9 mouse cellular contexts compared by ENCODE assay signal in genomic region chr10:60347768-60348610, GRCm38 (mm10). TPM values are rescaled to one million over a fixed set of nuclear protein-coding genes. Genes with fewer than 3 reads are reported as not detected.
DNase-seq lines count a peak whose midpoint lies in the region; ATAC-seq and TF ChIP-seq lines count a peak whose summit lies in the region.
"Had no signal": no experiment of that assay in that cellular context is flagged by ENCODE, and none has a peak within 500 bp of the region (broad histone marks: within the 10 kb centered on the region; RNA-seq: fewer than 3 reads in every experiment).

No protein-coding gene starts in this region.

- TF ChIP-seq RAD21 in CH12.LX (IDR thresholded peaks at IDR 0.05; ENCODE audit: low read depth, low read length): no peak

- WGBS in hindbrain, postnatal 0 days: 46% methylated on average over 9 of the region's 9 CpGs
- 30% methylated on average over 9 of the region's 9 CpGs for WGBS in hindbrain, embryonic 14.5 days
- 66% methylated on average over 9 of the region's 9 CpGs for WGBS in liver, adult 2 months
- 39% methylated on average over 9 of the region's 9 CpGs for WGBS in forebrain, embryonic 16.5 days

- dilution Hi-C loops in CH12.LX (cut with MboI; ENCODE audit: extremely low pct_ligation_motif_present, extremely low pct_unique_long_range_greater_than_20kb, low sequenced_read_pairs): no loop called here

- H3K9ac ChIP-seq in hindbrain, postnatal 0 days (replicated peaks; ENCODE audit: low read length): no peak overlapping the region
- H3K9ac ChIP-seq in hindbrain, embryonic 14.5 days: no peak overlapping the region
- peak overlapping the region; percentile 56; the same call in 1 of the 2 replicates for H3K9ac ChIP-seq in CH12.LX (ENCODE audit: insufficient read depth, low read depth)
- H3K9ac ChIP-seq in liver, adult 2 months (ENCODE audit: low read depth, low read length): peak overlapping the region; percentile 78
- H3K9ac ChIP-seq in forebrain, embryonic 16.5 days (replicated peaks; ENCODE audit: low read depth, low read length): no peak overlapping the region

- H3K27ac ChIP-seq in hindbrain, postnatal 0 days: no peak overlapping the region
- H3K27ac ChIP-seq in hindbrain, embryonic 14.5 days: no peak overlapping the region
- no peak overlapping the region for H3K27ac ChIP-seq in CH12.LX (ENCODE audit: insufficient read depth, low read depth)
- peak overlapping the region; percentile 95 for H3K27ac ChIP-seq in bone marrow macrophage, adult 2 months (ENCODE audit: insufficient read depth, low read depth, low read length)
- peak overlapping the region; percentile 45 for H3K27ac ChIP-seq in liver, adult 2 months (replicated peaks; ENCODE audit: insufficient read depth, low read depth, low read length)
- no peak overlapping the region for H3K27ac ChIP-seq in forebrain, embryonic 16.5 days (ENCODE audit: low read length)

- no peak for ATAC-seq in hindbrain, postnatal 0 days
- ATAC-seq in hindbrain, embryonic 14.5 days (ENCODE audit: low FRiP score): no peak
- ATAC-seq in forebrain, embryonic 16.5 days: no peak

- no peak for TF ChIP-seq POLR2A in CH12.LX (IDR thresholded peaks at IDR 0.05; ENCODE audit: low read depth, low read length)
- TF ChIP-seq POLR2A in bone marrow macrophage, adult 2 months (IDR thresholded peaks at IDR 0.05; ENCODE audit: borderline replicate concordance, low read depth, low read length): no peak
- TF ChIP-seq POLR2A in liver, adult 2 months (IDR thresholded peaks at IDR 0.05; ENCODE audit: extremely low read depth, insufficient read depth, low read length): no peak

- peak overlapping the region; percentile 44 for H3K4me2 ChIP-seq in hindbrain, postnatal 0 days (ENCODE audit: low read depth, low read length)
- H3K4me2 ChIP-seq in hindbrain, embryonic 14.5 days (replicated peaks): no peak overlapping the region
- peak overlapping the region; percentile 73 for H3K4me2 ChIP-seq in CH12.LX (ENCODE audit: insufficient read depth, low read depth, poor library complexity, severe bottlenecking)
- H3K4me2 ChIP-seq in forebrain, embryonic 16.5 days (ENCODE audit: low read length): no peak overlapping the region

- no peaks in the 10 kb centered on the region for H3K9me3 ChIP-seq in hindbrain, postnatal 0 days (ENCODE audit: low read length)
- 0 out of 2 replicates have a peak, but pooled peaks cover 3% of the 10 kb centered on the region for H3K9me3 ChIP-seq in hindbrain, embryonic 14.5 days (ENCODE audit: control insufficient read depth, low read length)
- H3K9me3 ChIP-seq in CH12.LX (replicated peaks; ENCODE audit: low read length): no peaks in the 10 kb centered on the region
- no peaks in the 10 kb centered on the region for H3K9me3 ChIP-seq in forebrain, embryonic 16.5 days (ENCODE audit: control insufficient read depth, low read length)

- no peak for DNase-seq in hindbrain, postnatal 0 days (ENCODE audit: low spot score)
- no peak for DNase-seq in hindbrain, embryonic 14.5 days (ENCODE audit: low spot score)
- no peak for DNase-seq in CH12.LX (ENCODE audit: extremely low read depth)
- DNase-seq in liver, adult 2 months (ENCODE audit: extremely low read depth, low read depth, low spot score): no peak
- DNase-seq in adrenal gland, adult 2 months: no peak
- no peak for DNase-seq in left cerebral cortex, adult 18-20 months (ENCODE audit: low spot score in 2 of 2)
- DNase-seq: cerebellum, postnatal 36 days had no signal

- in situ Hi-C loops in CH12.LX (cut with MboI; ENCODE audit: low pct_ligation_motif_present, low pct_unique_long_range_greater_than_20kb, low sequenced_read_pairs): no loop called here

- no peaks in the 10 kb centered on the region for H3K79me2 ChIP-seq in CH12.LX (replicated peaks; ENCODE audit: control insufficient read depth, extremely low read depth, insufficient read depth, poor library complexity, severe bottlenecking)
- H3K79me2 ChIP-seq in liver, adult 2 months (ENCODE audit: control insufficient read depth, insufficient read depth, low read length): no peaks in the 10 kb centered on the region

- H3K36me3 ChIP-seq in hindbrain, postnatal 0 days (ENCODE audit: insufficient read depth, low read length): no peaks in the 10 kb centered on the region
- no peaks in the 10 kb centered on the region for H3K36me3 ChIP-seq in hindbrain, embryonic 14.5 days (replicated peaks; ENCODE audit: control insufficient read depth, insufficient read depth)
- H3K36me3 ChIP-seq in CH12.LX (replicated peaks in 1 of 2; ENCODE audit: control insufficient read depth in 1 of 2, insufficient read depth in 1 of 2, low read length in 1 of 2): no peaks in the 10 kb centered on the region
- no peaks in the 10 kb centered on the region for H3K36me3 ChIP-seq in liver, adult 2 months (ENCODE audit: control insufficient read depth, insufficient read depth, low read length)
- no peaks in the 10 kb centered on the region for H3K36me3 ChIP-seq in forebrain, embryonic 16.5 days (ENCODE audit: control insufficient read depth, insufficient read depth)

- no peaks in the 10 kb centered on the region for H3K27me3 ChIP-seq in hindbrain, postnatal 0 days (ENCODE audit: insufficient read depth, low read length)
- peaks cover 17% of the 10 kb centered on the region for H3K27me3 ChIP-seq in hindbrain, embryonic 14.5 days (ENCODE audit: control insufficient read depth, insufficient read depth, low read length)
- H3K27me3 ChIP-seq in CH12.LX (replicated peaks): peaks cover 18% of the 10 kb centered on the region
- H3K27me3 ChIP-seq in liver, adult 2 months (ENCODE audit: control insufficient read depth, insufficient read depth, low read length): no peaks in the 10 kb centered on the region
- peaks cover 6% of the 10 kb centered on the region; the same call in 1 of the 2 replicates for H3K27me3 ChIP-seq in forebrain, embryonic 16.5 days (replicated peaks; ENCODE audit: control insufficient read depth, insufficient read depth, low read length)

- H3K4me1 ChIP-seq in hindbrain, postnatal 0 days (ENCODE audit: insufficient read depth, low read length): no peaks in the 10 kb centered on the region
- H3K4me1 ChIP-seq in hindbrain, embryonic 14.5 days (replicated peaks; ENCODE audit: control insufficient read depth, insufficient read depth, low read length): peaks cover 16% of the 10 kb centered on the region
- H3K4me1 ChIP-seq in CH12.LX (ENCODE audit: control insufficient read depth in 1 of 2, insufficient read depth in 2 of 2): peaks cover 27 to 57% of the 10 kb centered on the region in 2 experiments
- H3K4me1 ChIP-seq in bone marrow macrophage, adult 2 months (ENCODE audit: control insufficient read depth, insufficient read depth, low read length): peaks cover 54% of the 10 kb centered on the region
- peaks cover 6% of the 10 kb centered on the region for H3K4me1 ChIP-seq in liver, adult 2 months (ENCODE audit: control insufficient read depth, insufficient read depth, low read length)
- peaks cover 6% of the 10 kb centered on the region for H3K4me1 ChIP-seq in forebrain, embryonic 16.5 days (replicated peaks; ENCODE audit: control insufficient read depth, insufficient read depth, low read length)

- H3K4me3 ChIP-seq in hindbrain, postnatal 0 days (ENCODE audit: low read length): peak overlapping the region; percentile 27
- no peak overlapping the region for H3K4me3 ChIP-seq in hindbrain, embryonic 14.5 days (replicated peaks; ENCODE audit: low read length)
- peak overlapping the region in 2 of 3 experiments; percentile 48 to 75 for H3K4me3 ChIP-seq in CH12.LX (replicated peaks in 1 of 3; ENCODE audit: low read depth in 2 of 3, low read length in 2 of 3, poor library complexity in 1 of 3)
- peak overlapping the region; percentile 72 for H3K4me3 ChIP-seq in bone marrow macrophage, adult 2 months (ENCODE audit: insufficient read depth, low read length)
- H3K4me3 ChIP-seq in liver, adult 2 months (ENCODE audit: insufficient read depth, low read depth, low read length): peak overlapping the region; percentile 66
- H3K4me3 ChIP-seq in forebrain, embryonic 16.5 days (replicated peaks; ENCODE audit: low read length): no peak overlapping the region

- TF ChIP-seq CTCF in hindbrain, postnatal 0 days (IDR thresholded peaks at IDR 0.05; ENCODE audit: low read depth): no peak
- TF ChIP-seq CTCF in CH12.LX (conservative IDR thresholded peaks at IDR 0.05 in 1 of 2, IDR thresholded peaks at IDR 0.05 in 1 of 2; ENCODE audit: low read depth in 2 of 2, low read length in 2 of 2): no peak
- TF ChIP-seq CTCF in bone marrow macrophage, adult 2 months (IDR thresholded peaks at IDR 0.05; ENCODE audit: low read depth, low read length): no peak
- no peak for TF ChIP-seq CTCF in liver, adult 2 months (IDR thresholded peaks at IDR 0.05; ENCODE audit: low read depth, low read length)

- no peak for TF ChIP-seq EP300 in CH12.LX (IDR thresholded peaks at IDR 0.05; ENCODE audit: low read length)

RNA-seq across cellular contexts. Expression of gene Vsir, which starts 1.3 kb away (rescaled TPM):
- total RNA-seq in hindbrain, postnatal 0 days (2014; rRNA removed): 19.2 and 43.1 TPM in 2 replicates
- 1.9 and 4.8 TPM in 2 replicates for polyA plus RNA-seq in hindbrain, postnatal 0 days (2015; fragmentation: Nextera tagmentation; extraction: Ambion mirVana)
- polyA plus RNA-seq in hindbrain, embryonic 14.5 days (2014; fragmentation: Nextera tagmentation; extraction: Ambion mirVana): 2.5 and 2.7 TPM in 2 replicates
- 9.5 and 10.5 TPM in 2 replicates for total RNA-seq in CH12.LX (2012; rRNA removed)
- total RNA-seq in CH12.LX (2014; rRNA removed): 5.5 and 6.3 TPM in 2 replicates
- polyA plus RNA-seq in CH12.LX (2012; ENCODE audit: insufficient read length, low read depth): 3.6 and 4.7 TPM in 2 replicates
- polyA plus RNA-seq in bone marrow macrophage, adult 2 months (2012; ENCODE audit: insufficient read depth, insufficient read length, missing spikeins): 536 and 666 TPM in 2 replicates
- 5.3 and 5.8 TPM in 2 replicates for total RNA-seq in liver, adult 2 months (2014; rRNA removed)
- polyA plus RNA-seq in liver, adult 2 months (2012; rRNA removed): 5.6 and 8.1 TPM in 2 replicates
- total RNA-seq in adrenal gland, adult 2 months (2021): 10 to 100 TPM; 19.2 to 20.2 TPM
- polyA plus RNA-seq in adrenal gland, adult 2 months (2012; rRNA removed): 25.1 and 27.7 TPM in 2 replicates
- total RNA-seq in left cerebral cortex, adult 18-20 months (2021): 10 to 100 TPM; 19.7 to 20.8 TPM
- 1.9 and 2.8 TPM in 2 replicates for polyA plus RNA-seq in forebrain, embryonic 16.5 days (2015; fragmentation: Nextera tagmentation; extraction: Ambion mirVana)

RNA-seq across cellular contexts. Expression of gene Gm17455, which starts 51.5 kb away (rescaled TPM):
- 2.4 and 19.4 TPM in 2 replicates for total RNA-seq in hindbrain, postnatal 0 days (2014; rRNA removed)
- polyA plus RNA-seq in hindbrain, postnatal 0 days (2015; fragmentation: Nextera tagmentation; extraction: Ambion mirVana): 8.9 and 12.4 TPM in 2 replicates
- polyA plus RNA-seq in hindbrain, embryonic 14.5 days (2014; fragmentation: Nextera tagmentation; extraction: Ambion mirVana): 9.7 and 18.2 TPM in 2 replicates
- total RNA-seq in CH12.LX (2012; rRNA removed) (not detected in 2 replicates), CH12.LX (2014; rRNA removed) (not detected in 2 replicates)
- polyA plus RNA-seq in CH12.LX (2012; ENCODE audit: insufficient read length, low read depth): not detected in 2 replicates
- not detected in 2 replicates for polyA plus RNA-seq in bone marrow macrophage, adult 2 months (2012; ENCODE audit: insufficient read depth, insufficient read length, missing spikeins)
- total RNA-seq in liver, adult 2 months (2014; rRNA removed): not detected in 2 replicates
- polyA plus RNA-seq in liver, adult 2 months (2012; rRNA removed): not detected in 2 replicates
- total RNA-seq in adrenal gland, adult 2 months (2021): not detected
- 0.12 TPM in 1 of 2 replicates, not detected in the other for polyA plus RNA-seq in adrenal gland, adult 2 months (2012; rRNA removed)
- not detected for total RNA-seq in left cerebral cortex, adult 18-20 months (2021)
- polyA plus RNA-seq in forebrain, embryonic 16.5 days (2015; fragmentation: Nextera tagmentation; extraction: Ambion mirVana): 5.2 and 5.7 TPM in 2 replicates

Comparison
In these comparisons a context has a peak if more than half of its experiments do, and no peak if none do; other contexts are left out.
1. H3K4me2 ChIP-seq: peak in hindbrain, postnatal 0 days (single experiment) and CH12.LX (single experiment); none in hindbrain, embryonic 14.5 days (single experiment) and forebrain, embryonic 16.5 days (single experiment).
2. H3K4me3 ChIP-seq: peak in hindbrain, postnatal 0 days (single experiment), CH12.LX (2 of 3), bone marrow macrophage, adult 2 months (single experiment) and liver, adult 2 months (single experiment); none in hindbrain, embryonic 14.5 days (single experiment) and forebrain, embryonic 16.5 days (single experiment).
3. H3K27ac ChIP-seq: peak in bone marrow macrophage, adult 2 months (single experiment) and liver, adult 2 months (single experiment); none in hindbrain, postnatal 0 days (single experiment), hindbrain, embryonic 14.5 days (single experiment), CH12.LX (single experiment) and forebrain, embryonic 16.5 days (single experiment).
4. H3K9ac ChIP-seq: peak in CH12.LX (single experiment) and liver, adult 2 months (single experiment); none in hindbrain, postnatal 0 days (single experiment), hindbrain, embryonic 14.5 days (single experiment) and forebrain, embryonic 16.5 days (single experiment).
5. RNA of gene Vsir, which starts 1.3 kb away (polyA plus RNA-seq): 536 to 666 TPM in bone marrow macrophage, adult 2 months; 25.1 to 27.7 TPM in adrenal gland, adult 2 months, 5.6 to 8.1 TPM in liver, adult 2 months, 1.9 to 4.8 TPM in hindbrain, postnatal 0 days, 3.6 to 4.7 TPM in CH12.LX, 2.5 to 2.7 TPM in hindbrain, embryonic 14.5 days and 1.9 to 2.8 TPM in forebrain, embryonic 16.5 days; every median in the first group is over 10 times any median in the second.